ENCODE assay signal across 12 mouse cellular contexts in the genomic region with DNA sequence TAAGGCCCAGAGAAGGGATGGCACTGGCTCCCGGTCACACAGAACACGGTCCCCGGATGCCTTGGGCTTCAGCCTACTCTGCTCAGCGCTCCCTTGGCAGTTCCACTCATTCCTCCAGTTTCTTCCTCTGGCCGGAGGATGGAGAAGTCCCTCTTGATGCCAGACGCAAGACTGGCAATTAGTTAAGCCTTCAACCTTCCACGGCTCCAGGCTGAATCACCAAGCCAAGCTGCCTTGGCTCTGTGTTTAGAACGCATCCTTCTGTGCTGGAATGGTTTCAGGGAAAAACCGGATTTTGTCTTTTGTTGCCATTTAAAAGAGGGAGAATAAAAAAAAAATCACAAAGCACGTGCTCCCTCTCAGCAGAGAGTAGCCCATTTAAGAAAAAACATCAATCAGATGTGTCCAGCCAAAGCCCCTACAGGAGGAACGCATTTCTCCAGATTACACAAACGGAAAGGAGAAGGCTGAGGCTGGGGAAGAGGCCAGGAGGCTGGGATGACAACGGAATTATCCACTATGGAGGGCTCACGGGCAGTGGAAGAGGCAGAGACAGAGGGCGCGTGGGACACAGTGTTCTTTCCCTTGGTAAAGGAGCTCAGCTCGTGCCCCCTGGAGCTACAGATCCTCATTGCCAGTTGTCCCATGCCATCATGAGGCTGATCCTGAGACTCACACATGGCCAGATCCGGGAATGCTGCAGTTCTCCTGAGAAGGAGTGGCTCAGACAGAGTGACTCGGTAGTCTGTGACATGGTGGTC.
A peak's percentile ranks its signal among the peaks of the same experiment; 100 is the strongest.
DNase-seq lines count a peak whose midpoint lies in the region; ATAC-seq lines count a peak whose summit lies in the region.
"Had no signal": no experiment of that assay in that cellular context is flagged by ENCODE, and none has a peak within 500 bp of the region (broad histone marks: within the 10 kb centered on the region; RNA-seq: fewer than 3 reads in every experiment).

No protein-coding gene starts in this region.

- H3K9me3 ChIP-seq in midbrain, embryonic 15.5 days, result no peaks in the 10 kb centered on the region
- H3K9me3 ChIP-seq in midbrain, embryonic 13.5 days, result no peaks in the 10 kb centered on the region
- H3K9me3 ChIP-seq: limb, embryonic 15.5 days; neural tube, embryonic 12.5 days had no signal

- 0 out of 2 replicates have a peak overlapping the region, but pooled peaks have one; percentile 35 for H3K27ac ChIP-seq in midbrain, embryonic 15.5 days
- H3K27ac ChIP-seq in midbrain, embryonic 13.5 days, result no peak overlapping the region
- H3K27ac ChIP-seq: limb, embryonic 15.5 days; macrophage; neural tube, embryonic 12.5 days had no signal

- no peak for ATAC-seq in midbrain, embryonic 15.5 days (replicated peaks)
- ATAC-seq in midbrain, embryonic 13.5 days, result no peak

- WGBS in midbrain, embryonic 15.5 days, result 63% methylated on average over 19 of the region's 19 CpGs
- whole genome bisulfite sequencing in midbrain, embryonic 13.5 days, result 74% methylated on average over 19 of the region's 19 CpGs

- H3K9ac ChIP-seq in midbrain, embryonic 15.5 days, result no peak overlapping the region
- H3K9ac ChIP-seq in midbrain, embryonic 13.5 days (replicated peaks), result no peak overlapping the region
- H3K9ac ChIP-seq: limb, embryonic 15.5 days; neural tube, embryonic 12.5 days had no signal

- H3K36me3 ChIP-seq in midbrain, embryonic 15.5 days (replicated peaks), result no peaks in the 10 kb centered on the region
- no peaks in the 10 kb centered on the region for H3K36me3 ChIP-seq in midbrain, embryonic 13.5 days
- H3K36me3 ChIP-seq: limb, embryonic 15.5 days; neural tube, embryonic 12.5 days had no signal

- H3K27me3 ChIP-seq in midbrain, embryonic 15.5 days (replicated peaks), result no peaks in the 10 kb centered on the region
- no peaks in the 10 kb centered on the region for H3K27me3 ChIP-seq in midbrain, embryonic 13.5 days
- H3K27me3 ChIP-seq: neural tube, embryonic 12.5 days had no signal

- H3K4me2 ChIP-seq in midbrain, embryonic 15.5 days, result no peak overlapping the region
- no peak overlapping the region for H3K4me2 ChIP-seq in midbrain, embryonic 13.5 days (replicated peaks)
- H3K4me2 ChIP-seq: limb, embryonic 15.5 days; neural tube, embryonic 12.5 days had no signal

- peak; percentile 84 for DNase-seq in cerebellum, adult 9-11 months
- DNase-seq in layer of hippocampus, adult 8-10 months (ENCODE audit: low spot score in 2 of 2), result peak; percentile 63 to 64
- peak; percentile 45 for DNase-seq in right cerebral cortex, postnatal 25 days
- DNase-seq in adrenal gland, postnatal 14 days, result no peak
- DNase-seq in kidney, adult 18-20 months, result no peak
- DNase-seq: gastrocnemius, postnatal 25 days; kidney, postnatal 10 days had no signal

- no peak overlapping the region for H3K4me3 ChIP-seq in midbrain, embryonic 15.5 days
- H3K4me3 ChIP-seq in midbrain, embryonic 13.5 days (replicated peaks), result no peak overlapping the region
- H3K4me3 ChIP-seq: limb, embryonic 15.5 days; neural tube, embryonic 12.5 days had no signal

- H3K4me1 ChIP-seq in midbrain, embryonic 15.5 days, result peaks cover 46% of the 10 kb centered on the region
- H3K4me1 ChIP-seq in midbrain, embryonic 13.5 days (replicated peaks), result peaks cover 63% of the 10 kb centered on the region
- H3K4me1 ChIP-seq: limb, embryonic 15.5 days had no signal

Comparison
In these comparisons a context has a peak if more than half of its experiments do, and no peak if none do; other contexts are left out.
1. DNase-seq: peak in cerebellum, adult 9-11 months (single experiment), layer of hippocampus, adult 8-10 months (2 of 2) and right cerebral cortex, postnatal 25 days (single experiment); none in adrenal gland, postnatal 14 days (single experiment) and kidney, adult 18-20 months (single experiment).